Mouse (Mus musculus): ENCODE results near the gene Ubqln5. TPM values are rescaled to one million over a fixed set of nuclear protein-coding genes. Genes with fewer than 3 reads are reported as not detected.

Gene Ubqln5
- not detected for polyA plus RNA-seq (2014; fragmentation: Illumina TruSeq; extraction: RNeasy Lipid Tissue Mini Kit (QIAGEN cat#74804); ENCODE audit: low read depth, low replicate concordance)

GRCm38 (mm10) chr7:104129726-104130125 is at the start of gene Ubqln5:
Gene Ubqln5 (minus strand): TSS chr7:104129826.

DNA sequence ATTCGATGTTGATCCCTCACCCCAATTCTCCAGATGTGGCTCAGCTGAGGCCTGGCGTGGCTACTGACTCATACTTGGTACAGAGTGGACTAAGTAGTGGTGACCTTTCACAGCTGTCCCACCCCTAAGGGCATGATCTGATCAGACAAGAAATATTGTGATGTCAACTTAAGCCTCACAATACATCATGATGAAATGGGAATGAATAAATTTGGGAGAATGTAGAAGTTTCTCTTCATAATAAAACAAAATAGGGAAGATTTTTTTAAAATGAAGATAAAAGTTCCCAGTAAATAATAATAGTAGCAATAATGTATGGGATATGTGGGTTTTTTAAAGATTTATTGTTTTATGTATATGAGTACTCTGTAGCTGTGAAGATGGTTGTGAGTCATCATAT is 20.8 kb upstream of the Ubqln5 start, which contains the start of gene Ubqlnl:
TSS of gene Ubqlnl (minus strand) at position 101 of the 400 bp plus-strand sequence.

GRCm38 (mm10) chr7:104143179-104143578 is 13.6 kb upstream of the Ubqln5 start, which contains the start of gene Ubqln3:
Gene Ubqln3 (minus strand): TSS chr7:104143279.

GRCm38 (mm10) chr7:104137305-104137704 is 7.7 kb upstream of the Ubqln5 start, which contains the start of gene Olfr643:
Gene Olfr643 (minus strand): TSS chr7:104137405.

GRCm38 (mm10) chr7:104104757-104104972 is 25.0 kb downstream of the Ubqln5 start, which contains the start of gene Olfr646:
Gene Olfr646 (plus strand): TSS chr7:104104873.

DNA sequence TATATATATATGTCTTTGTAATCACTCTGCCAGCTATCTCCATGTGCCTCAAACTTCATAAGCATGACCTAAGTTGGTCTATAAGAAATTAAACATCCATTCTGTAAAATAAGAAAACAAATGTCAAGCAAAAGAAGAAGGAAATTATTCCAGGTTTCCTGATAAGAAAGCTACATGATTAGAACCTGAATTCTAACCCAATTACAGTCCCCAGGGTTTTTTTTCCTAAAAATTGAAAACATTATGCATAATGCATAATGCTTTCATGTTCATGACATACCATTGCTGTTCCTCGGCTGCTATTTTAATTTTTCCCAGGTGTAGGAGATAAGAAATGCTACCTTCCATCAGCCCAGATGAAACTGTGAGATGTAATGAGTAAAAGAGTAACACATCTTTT is 44.3 kb downstream of the Ubqln5 start, which contains the start of gene Olfr645:
TSS of gene Olfr645 (minus strand) at position 101 of the 400 bp plus-strand sequence.

Other genes with a start within 250 kb of the Ubqln5 start
- gene Olfr66, start 243.6 kb downstream of the Ubqln5 start, polyA plus RNA-seq (2014; fragmentation: Illumina TruSeq; extraction: RNeasy Lipid Tissue Mini Kit (QIAGEN cat#74804); ENCODE audit: low read depth, low replicate concordance): not detected
- not detected for gene Olfr64, start 235.3 kb downstream of the Ubqln5 start, polyA plus RNA-seq (2014; fragmentation: Illumina TruSeq; extraction: RNeasy Lipid Tissue Mini Kit (QIAGEN cat#74804); ENCODE audit: low read depth, low replicate concordance)
- gene Olfr65, start 226.3 kb downstream of the Ubqln5 start, polyA plus RNA-seq (2014; fragmentation: Illumina TruSeq; extraction: RNeasy Lipid Tissue Mini Kit (QIAGEN cat#74804); ENCODE audit: low read depth, low replicate concordance): not detected
- not detected for gene Olfr631, start 201.0 kb downstream of the Ubqln5 start, polyA plus RNA-seq (2014; fragmentation: Illumina TruSeq; extraction: RNeasy Lipid Tissue Mini Kit (QIAGEN cat#74804); ENCODE audit: low read depth, low replicate concordance)
- gene Olfr632, start 195.5 kb downstream of the Ubqln5 start, polyA plus RNA-seq (2014; fragmentation: Illumina TruSeq; extraction: RNeasy Lipid Tissue Mini Kit (QIAGEN cat#74804); ENCODE audit: low read depth, low replicate concordance): not detected
- not detected for gene Olfr633, start 185.4 kb downstream of the Ubqln5 start, polyA plus RNA-seq (2014; fragmentation: Illumina TruSeq; extraction: RNeasy Lipid Tissue Mini Kit (QIAGEN cat#74804); ENCODE audit: low read depth, low replicate concordance)
- not detected for gene Olfr635, start 158.7 kb downstream of the Ubqln5 start, polyA plus RNA-seq (2014; fragmentation: Illumina TruSeq; extraction: RNeasy Lipid Tissue Mini Kit (QIAGEN cat#74804); ENCODE audit: low read depth, low replicate concordance)
- not detected for gene Olfr638, start 131.1 kb downstream of the Ubqln5 start, polyA plus RNA-seq (2014; fragmentation: Illumina TruSeq; extraction: RNeasy Lipid Tissue Mini Kit (QIAGEN cat#74804); ENCODE audit: low read depth, low replicate concordance)
- gene Olfr639, start 112.5 kb downstream of the Ubqln5 start, polyA plus RNA-seq (2014; fragmentation: Illumina TruSeq; extraction: RNeasy Lipid Tissue Mini Kit (QIAGEN cat#74804); ENCODE audit: low read depth, low replicate concordance): not detected
- not detected for gene Olfr640, start 104.3 kb downstream of the Ubqln5 start, polyA plus RNA-seq (2014; fragmentation: Illumina TruSeq; extraction: RNeasy Lipid Tissue Mini Kit (QIAGEN cat#74804); ENCODE audit: low read depth, low replicate concordance)
- not detected for gene Olfr641, start 94.4 kb downstream of the Ubqln5 start, polyA plus RNA-seq (2014; fragmentation: Illumina TruSeq; extraction: RNeasy Lipid Tissue Mini Kit (QIAGEN cat#74804); ENCODE audit: low read depth, low replicate concordance)
- not detected for gene Olfr642, start 77.2 kb downstream of the Ubqln5 start, polyA plus RNA-seq (2014; fragmentation: Illumina TruSeq; extraction: RNeasy Lipid Tissue Mini Kit (QIAGEN cat#74804); ENCODE audit: low read depth, low replicate concordance)
- gene 4930516K23Rik, start 68.4 kb downstream of the Ubqln5 start, polyA plus RNA-seq (2014; fragmentation: Illumina TruSeq; extraction: RNeasy Lipid Tissue Mini Kit (QIAGEN cat#74804); ENCODE audit: low read depth, low replicate concordance): not detected
- not detected for gene Olfr644, start 58.0 kb downstream of the Ubqln5 start, polyA plus RNA-seq (2014; fragmentation: Illumina TruSeq; extraction: RNeasy Lipid Tissue Mini Kit (QIAGEN cat#74804); ENCODE audit: low read depth, low replicate concordance)
- gene Olfr645, start 44.4 kb downstream of the Ubqln5 start, polyA plus RNA-seq (2014; fragmentation: Illumina TruSeq; extraction: RNeasy Lipid Tissue Mini Kit (QIAGEN cat#74804); ENCODE audit: low read depth, low replicate concordance): not detected
- gene Olfr646, start 25.0 kb downstream of the Ubqln5 start, polyA plus RNA-seq (2014; fragmentation: Illumina TruSeq; extraction: RNeasy Lipid Tissue Mini Kit (QIAGEN cat#74804); ENCODE audit: low read depth, low replicate concordance): not detected
- not detected for gene Olfr643, start 7.6 kb upstream of the Ubqln5 start, polyA plus RNA-seq (2014; fragmentation: Illumina TruSeq; extraction: RNeasy Lipid Tissue Mini Kit (QIAGEN cat#74804); ENCODE audit: low read depth, low replicate concordance)
- gene Ubqln3, start 13.5 kb upstream of the Ubqln5 start, polyA plus RNA-seq (2014; fragmentation: Illumina TruSeq; extraction: RNeasy Lipid Tissue Mini Kit (QIAGEN cat#74804); ENCODE audit: low read depth, low replicate concordance): not detected
- gene Ubqlnl, start 20.7 kb upstream of the Ubqln5 start, polyA plus RNA-seq (2014; fragmentation: Illumina TruSeq; extraction: RNeasy Lipid Tissue Mini Kit (QIAGEN cat#74804); ENCODE audit: low read depth, low replicate concordance): not detected
- not detected for gene Olfm5, start 35.0 kb upstream of the Ubqln5 start, polyA plus RNA-seq (2014; fragmentation: Illumina TruSeq; extraction: RNeasy Lipid Tissue Mini Kit (QIAGEN cat#74804); ENCODE audit: low read depth, low replicate concordance)
- gene Olfr648, start 53.6 kb upstream of the Ubqln5 start, polyA plus RNA-seq (2014; fragmentation: Illumina TruSeq; extraction: RNeasy Lipid Tissue Mini Kit (QIAGEN cat#74804); ENCODE audit: low read depth, low replicate concordance): not detected
- gene Olfr649, start 66.2 kb upstream of the Ubqln5 start, polyA plus RNA-seq (2014; fragmentation: Illumina TruSeq; extraction: RNeasy Lipid Tissue Mini Kit (QIAGEN cat#74804); ENCODE audit: low read depth, low replicate concordance): not detected
- gene Trim6, start 89.0 kb upstream of the Ubqln5 start, polyA plus RNA-seq (2014; fragmentation: Illumina TruSeq; extraction: RNeasy Lipid Tissue Mini Kit (QIAGEN cat#74804); ENCODE audit: low read depth, low replicate concordance): 0.77 TPM
- 14.5 TPM for gene Trim34a, start 114.6 kb upstream of the Ubqln5 start, polyA plus RNA-seq (2014; fragmentation: Illumina TruSeq; extraction: RNeasy Lipid Tissue Mini Kit (QIAGEN cat#74804); ENCODE audit: low read depth, low replicate concordance)
- 2.3 TPM for gene Trim5, start 158.3 kb upstream of the Ubqln5 start, polyA plus RNA-seq (2014; fragmentation: Illumina TruSeq; extraction: RNeasy Lipid Tissue Mini Kit (QIAGEN cat#74804); ENCODE audit: low read depth, low replicate concordance)
- 17.3 TPM for gene Trim12a, start 185.6 kb upstream of the Ubqln5 start, polyA plus RNA-seq (2014; fragmentation: Illumina TruSeq; extraction: RNeasy Lipid Tissue Mini Kit (QIAGEN cat#74804); ENCODE audit: low read depth, low replicate concordance)
- 0.32 TPM for gene Trim34b, start 199.6 kb upstream of the Ubqln5 start, polyA plus RNA-seq (2014; fragmentation: Illumina TruSeq; extraction: RNeasy Lipid Tissue Mini Kit (QIAGEN cat#74804); ENCODE audit: low read depth, low replicate concordance)
- 13.9 TPM for gene Trim12c, start 223.5 kb upstream of the Ubqln5 start, polyA plus RNA-seq (2014; fragmentation: Illumina TruSeq; extraction: RNeasy Lipid Tissue Mini Kit (QIAGEN cat#74804); ENCODE audit: low read depth, low replicate concordance)
- gene Trim30b, start 240.1 kb upstream of the Ubqln5 start, polyA plus RNA-seq (2014; fragmentation: Illumina TruSeq; extraction: RNeasy Lipid Tissue Mini Kit (QIAGEN cat#74804); ENCODE audit: low read depth, low replicate concordance): 0.12 TPM

Measured in kidney, adult 10 weeks (tissue).